Mouse (Mus musculus) thymus, adult 2 months (tissue): Measurements from ENCODE around the gene Gxylt2.

ENCODE experiments used
- CTCF ChIP-seq: fragments of 200-500 bp; IDR thresholded peaks from 2 replicates; pipeline ENCODE4 v1.5.1; 2012; ENCODE audit warnings: mild to moderate bottlenecking, control low read depth, low read length, moderate library complexity, borderline replicate concordance; ENCODE audit not compliant: control insufficient read depth, poor library complexity, insufficient read depth; ENCODE audit errors: extremely low read depth
- POLR2A ChIP-seq: fragments of 200-500 bp; IDR thresholded peaks from 2 replicates; pipeline ENCODE4 v1.6.1; 2012; ENCODE audit warnings: mild to moderate bottlenecking, low read length, control low read depth, moderate library complexity; ENCODE audit not compliant: control insufficient read depth, poor library complexity, insufficient read depth; ENCODE audit errors: extremely low read depth

- TF ChIP-seq POLR2A = no peak
- no peak for TF ChIP-seq CTCF
Measured at GRCm38 (mm10) chr6:100802381-100803083, 98.0 kb downstream of the Gxylt2 start.
